In the genomic region with DNA sequence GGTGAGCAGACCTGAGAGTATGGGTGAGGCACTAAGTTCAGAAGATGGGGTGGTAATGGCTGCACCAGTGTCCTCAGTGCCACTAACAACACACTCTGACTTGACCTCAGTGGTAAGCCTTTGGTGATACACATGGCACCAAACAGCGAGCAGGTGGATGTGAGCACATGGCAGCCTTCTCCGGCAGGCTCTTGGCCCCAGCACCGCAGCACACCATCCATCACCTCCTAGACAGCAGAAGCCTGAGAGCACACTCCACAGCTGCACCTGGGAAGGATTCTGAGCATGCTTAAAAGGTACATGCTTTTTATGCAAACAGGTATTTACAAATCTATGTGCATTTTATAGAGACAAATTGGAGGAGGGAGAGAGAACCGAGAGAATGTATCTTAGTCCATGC, we compare ENCODE assay signal across 14 mouse cellular contexts.
"Had no signal": no experiment of that assay in that cellular context is flagged by ENCODE, and none has a peak within 500 bp of the region (broad histone marks: within the 10 kb centered on the region; RNA-seq: fewer than 3 reads in every experiment).

No protein-coding gene starts in this region.

- H3K4me3 ChIP-seq: neural tube, embryonic 12.5 days; neural tube, embryonic 13.5 days; neural tube, embryonic 15.5 days; stomach, embryonic 15.5 days had no signal

- H3K9ac ChIP-seq: neural tube, embryonic 12.5 days; neural tube, embryonic 13.5 days; neural tube, embryonic 15.5 days; stomach, embryonic 15.5 days had no signal

- DNase-seq: retina, postnatal 1 day; right cerebral cortex, adult 18-20 months; right cerebral cortex, postnatal 14 days; right cerebral cortex, postnatal 25 days; right cerebral cortex, postnatal 4 days; spleen, adult 18-20 months; thymus, adult 18-20 months; thymus, adult 2 months; thymus, postnatal 36 days had no signal

- H3K4me2 ChIP-seq: neural tube, embryonic 12.5 days; neural tube, embryonic 13.5 days; neural tube, embryonic 15.5 days; stomach, embryonic 15.5 days had no signal

- H3K9me3 ChIP-seq: neural tube, embryonic 13.5 days; neural tube, embryonic 15.5 days; stomach, embryonic 15.5 days had no signal

- H3K36me3 ChIP-seq: neural tube, embryonic 12.5 days; neural tube, embryonic 13.5 days; neural tube, embryonic 15.5 days; stomach, embryonic 15.5 days had no signal

- H3K27ac ChIP-seq: neural tube, embryonic 12.5 days; neural tube, embryonic 13.5 days; neural tube, embryonic 15.5 days; stomach, embryonic 15.5 days; stomach, postnatal 0 days had no signal

- H3K27me3 ChIP-seq: neural tube, embryonic 12.5 days; neural tube, embryonic 13.5 days; neural tube, embryonic 15.5 days; stomach, embryonic 15.5 days had no signal

- H3K4me1 ChIP-seq: neural tube, embryonic 12.5 days; neural tube, embryonic 13.5 days; neural tube, embryonic 15.5 days; stomach, embryonic 15.5 days had no signal
